Mouse (Mus musculus) MEL (cell line): ENCODE data around the gene Sec63. TPM values are rescaled to one million over a fixed set of nuclear protein-coding genes. Genes with fewer than 3 reads are reported as not detected.

Experiments
- DNase-seq: peaks from one replicate; pipeline ENCODE4 v3.0.0; 2011; ENCODE audit warnings: low read depth, low spot score
- H3K27ac ChIP-seq: 2 replicates; pipeline ENCODE4 v1.5.1; 2012; ENCODE audit warnings: low read depth, mild to moderate bottlenecking, control low read depth, low read length, moderate library complexity; ENCODE audit not compliant: control insufficient read depth
- H3K27me3 ChIP-seq, 2 experiments: fragments of 150-350 bp in 1 of 2; sonication (generic) in 1 of 2; 2 replicates each; pipeline ENCODE4 v1.6.1; 2012; ENCODE audit warnings: low read length in 2 of 2, mild to moderate bottlenecking in 2 of 2, improper control_type of control experiment in 1 of 2, moderate library complexity in 1 of 2; ENCODE audit not compliant: insufficient read depth in 2 of 2, control insufficient read depth in 1 of 2
- H3K36me3 ChIP-seq, 2 experiments: 2 replicates each; pipeline ENCODE4 v1.6.1; 2012 to 2014; ENCODE audit warnings: low read length in 2 of 2, improper control_type of control experiment in 1 of 2, inconsistent platforms in 1 of 2, mild to moderate bottlenecking in 1 of 2; ENCODE audit not compliant: insufficient read depth in 2 of 2, control insufficient read depth in 1 of 2
- H3K4me1 ChIP-seq, 2 experiments: fragments of 150-350 bp in 1 of 2; sonication (generic) in 1 of 2; 2 replicates each; pipeline ENCODE4 v1.6.1; 2012; ENCODE audit warnings: low read length in 2 of 2, improper control_type of control experiment in 1 of 2, mild to moderate bottlenecking in 1 of 2; ENCODE audit not compliant: insufficient read depth in 2 of 2, control insufficient read depth in 1 of 2
- H3K4me3 ChIP-seq, 2 experiments: fragments of 150-350 bp in 1 of 2; sonication (generic) in 1 of 2; 2 replicates each; pipeline ENCODE4 v1.5.1; 2012; ENCODE audit warnings: low read depth in 2 of 2, low read length in 2 of 2, mild to moderate bottlenecking in 2 of 2, moderate library complexity in 2 of 2, control low read depth in 1 of 2, improper control_type of control experiment in 1 of 2; ENCODE audit not compliant: control insufficient read depth in 1 of 2, insufficient read depth in 1 of 2
- H3K79me2 ChIP-seq: 2 replicates; pipeline ENCODE4 v1.6.1; 2012; ENCODE audit warnings: mild to moderate bottlenecking, low read length, moderate library complexity; ENCODE audit not compliant: control insufficient read depth, poor library complexity, insufficient read depth
- H3K9ac ChIP-seq: 2 replicates; pipeline ENCODE4 v1.6.1; 2012; ENCODE audit warnings: low read depth, mild to moderate bottlenecking, control low read depth, low read length, moderate library complexity; ENCODE audit not compliant: control insufficient read depth, poor library complexity, severe bottlenecking
- H3K9me3 ChIP-seq: fragments of 150-350 bp; sonication (generic); replicated peaks from 2 replicates; pipeline ENCODE4 v1.6.1; 2012; ENCODE audit warnings: mild to moderate bottlenecking, low read length, improper control_type of control experiment, moderate library complexity; ENCODE audit not compliant: insufficient read depth
- BHLHE40 ChIP-seq: IDR thresholded peaks from 2 replicates; pipeline ENCODE4 v1.6.1; 2012; ENCODE audit warnings: low read depth, mild to moderate bottlenecking, inconsistent platforms, low read length, improper control_type of control experiment, borderline replicate concordance
- ELF1 ChIP-seq: IDR thresholded peaks from 2 replicates; pipeline ENCODE4 v1.6.1; 2014; ENCODE audit warnings: low read depth, mild to moderate bottlenecking, inconsistent platforms, low read length, improper control_type of control experiment, moderate library complexity
- EP300 ChIP-seq, 2 experiments: IDR thresholded peaks; 2 replicates each; pipeline ENCODE4 v1.6.1; 2011; ENCODE audit warnings: improper control_type of control experiment in 2 of 2, low read length in 2 of 2, low read depth in 1 of 2, mild to moderate bottlenecking in 1 of 2
- ETS1 ChIP-seq: IDR thresholded peaks from 2 replicates; pipeline ENCODE4 v1.6.1; 2012; ENCODE audit warnings: low read depth, mild to moderate bottlenecking, inconsistent platforms, low read length, improper control_type of control experiment, moderate library complexity
- GABPA ChIP-seq: IDR thresholded peaks from 2 replicates; pipeline ENCODE4 v1.6.1; 2012; ENCODE audit warnings: low read depth, mild to moderate bottlenecking, inconsistent platforms, low read length, improper control_type of control experiment, moderate library complexity
- JUND ChIP-seq: IDR thresholded peaks from 2 replicates; pipeline ENCODE4 v1.6.1; 2011; ENCODE audit warnings: low read depth, mild to moderate bottlenecking, improper control_type of control experiment, low read length
- MAZ ChIP-seq: IDR thresholded peaks from 2 replicates; pipeline ENCODE4 v1.6.1; 2012; ENCODE audit warnings: low read depth, mild to moderate bottlenecking, inconsistent platforms, low read length, improper control_type of control experiment
- MEF2A ChIP-seq: IDR thresholded peaks from 2 replicates; pipeline ENCODE4 v1.6.1; 2014; ENCODE audit warnings: low read depth, mild to moderate bottlenecking, inconsistent platforms, low read length, improper control_type of control experiment; ENCODE audit not compliant: poor library complexity, insufficient replicate concordance, severe bottlenecking; ENCODE audit errors: extremely low read depth
- MYC ChIP-seq: IDR thresholded peaks from 2 replicates; pipeline ENCODE4 v1.6.1; 2011; ENCODE audit warnings: low read depth, mild to moderate bottlenecking, low read length, improper control_type of control experiment, moderate library complexity
- NRF1 ChIP-seq: IDR thresholded peaks from 2 replicates; pipeline ENCODE4 v1.6.1; 2014; ENCODE audit warnings: low read depth, mild to moderate bottlenecking, inconsistent platforms, low read length, improper control_type of control experiment, moderate library complexity; ENCODE audit not compliant: poor library complexity, insufficient read depth, severe bottlenecking
- TAL1 ChIP-seq: IDR thresholded peaks from 2 replicates; pipeline ENCODE4 v1.6.1; 2012; ENCODE audit warnings: mild to moderate bottlenecking, inconsistent platforms, low read length, moderate library complexity, mixed read lengths
- UBTF ChIP-seq: IDR thresholded peaks from 2 replicates; pipeline ENCODE4 v1.6.1; 2012; ENCODE audit warnings: low read depth, mild to moderate bottlenecking, inconsistent platforms, low read length, improper control_type of control experiment, moderate library complexity, borderline replicate concordance; ENCODE audit not compliant: insufficient read depth
- ZMIZ1 ChIP-seq: IDR thresholded peaks from 2 replicates; pipeline ENCODE4 v1.6.1; 2012; ENCODE audit warnings: low read depth, mild to moderate bottlenecking, inconsistent platforms, low read length, improper control_type of control experiment, moderate library complexity
- polyA plus RNA-seq, 2 experiments: library from polyadenylated mRNA; stranded (reverse) in 1 of 2; unstranded in 1 of 2; fragments of >175 nt in 1 of 2; fragments of >200 nt in 1 of 2; gene quantifications; 2 replicates each; pipeline versions ENCODE4 v1.2.1 to v1.2.4; 2012; ENCODE audit warnings: low replicate concordance in 2 of 2, low read depth in 1 of 2; ENCODE audit not compliant: insufficient read length in 2 of 2, insufficient read depth in 1 of 2, missing spikeins in 1 of 2
- total RNA-seq: library from RNA; depleted of rRNA; stranded (reverse); fragments of 300-350 nt; gene quantifications from 2 replicates; pipeline ENCODE4 v1.2.3, GENCODE M21; 2012

Sec63 gene
- total and polyA plus RNA-seq, 3 experiments, result 16.1 to 119 (median 41.8) TPM

DNA sequence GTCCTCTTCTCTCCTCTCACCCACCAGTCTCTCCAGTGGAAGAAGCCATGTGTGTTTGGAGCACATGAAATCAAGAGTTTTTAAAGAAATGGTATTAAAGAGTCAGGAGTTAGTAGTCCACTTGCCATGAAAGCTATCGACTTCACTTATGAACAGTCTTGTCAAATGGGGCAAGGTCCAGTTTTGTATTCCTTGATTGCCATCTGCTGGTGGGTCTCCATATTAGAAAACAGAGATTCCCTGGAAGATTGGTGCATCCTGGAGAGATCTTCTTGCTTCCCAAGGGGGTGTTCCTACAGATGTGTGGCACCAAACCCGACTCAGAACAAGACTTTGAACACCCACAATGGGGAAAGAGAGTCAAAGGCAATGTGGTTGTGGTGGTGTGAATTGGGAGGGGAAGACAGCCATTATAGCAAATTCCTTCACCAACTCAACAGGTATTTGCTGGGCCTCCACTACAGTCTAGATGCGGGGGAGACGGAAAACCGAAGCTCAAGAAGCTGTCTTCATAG is 26.7 kb upstream of the Sec63 start (continued):
- no peak for TF ChIP-seq MYC

DNA sequence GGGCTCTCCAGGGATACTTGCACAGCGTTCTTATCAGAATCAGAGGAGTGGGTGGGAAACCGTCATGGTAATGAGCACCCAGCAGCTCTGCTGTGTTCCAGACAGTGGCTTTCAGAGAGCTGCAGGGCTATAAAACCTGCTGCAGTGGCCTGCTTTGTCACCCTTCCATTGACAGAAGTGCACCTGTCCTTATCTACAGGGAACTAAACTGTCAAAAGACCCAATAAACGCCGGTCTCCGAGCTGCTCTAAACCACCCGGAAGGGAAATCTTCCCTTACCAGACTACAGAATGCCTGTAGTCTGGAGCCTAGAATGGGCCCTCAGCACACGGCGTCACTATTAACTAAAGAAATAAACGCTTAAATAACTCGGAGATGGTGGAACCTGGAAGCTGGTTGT is 9.5 kb upstream of the Sec63 start:
- no peak for DNase-seq
- H3K4me3 ChIP-seq, result no peak overlapping the region
- peaks cover 6 to 8% of the 10 kb centered on the region in 2 experiments for H3K27me3 ChIP-seq
- no peaks in the 10 kb centered on the region for H3K9me3 ChIP-seq
- H3K4me1 ChIP-seq, result no peaks in the 10 kb centered on the region
- TF ChIP-seq JUND (no peak), MAZ (no peak), ELF1 (no peak), MEF2A (no peak)
- TF ChIP-seq, all 39 proteins: peak for 0
- no peak overlapping the region for H3K27ac ChIP-seq
- H3K9ac ChIP-seq, result no peak overlapping the region
- no peaks in the 10 kb centered on the region for H3K79me2 ChIP-seq
- H3K36me3 ChIP-seq, result no peaks in the 10 kb centered on the region

DNA sequence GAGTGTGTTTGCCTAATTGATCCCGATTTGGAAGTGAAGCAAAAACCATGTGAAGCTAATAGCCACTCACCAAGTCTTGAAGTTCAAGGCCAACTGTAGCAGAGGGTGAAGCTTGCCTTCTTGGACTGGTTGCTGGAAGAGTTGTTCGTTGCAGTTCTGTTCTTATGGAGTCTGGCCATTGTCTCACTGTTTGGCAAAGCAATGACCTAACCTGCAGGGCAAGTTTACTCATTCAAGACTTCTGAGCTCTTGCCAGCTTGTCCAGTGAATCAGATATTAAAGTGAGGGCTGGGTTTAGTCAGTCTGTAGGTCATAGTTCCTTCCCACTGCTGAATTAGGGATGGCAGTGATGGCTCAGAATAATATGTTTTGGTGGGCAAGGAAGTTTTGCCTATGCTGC is 7.0 kb upstream of the Sec63 start:
- no peaks in the 10 kb centered on the region for H3K36me3 ChIP-seq
- no peaks in the 10 kb centered on the region for H3K79me2 ChIP-seq
- H3K4me1 ChIP-seq, result no peaks in the 10 kb centered on the region
- no peak overlapping the region for H3K9ac ChIP-seq
- H3K27me3 ChIP-seq, result peaks cover 9 to 17% of the 10 kb centered on the region in 2 experiments
- H3K27ac ChIP-seq, result no peak overlapping the region
- H3K9me3 ChIP-seq, result no peaks in the 10 kb centered on the region
- no peak for TF ChIP-seq EP300 (IDR thresholded peaks at IDR 0.05; ENCODE audit: low read depth in 1 of 2, low read length in 2 of 2)
- no peak for TF ChIP-seq NRF1
- no peak for TF ChIP-seq UBTF
- no peak for TF ChIP-seq ETS1
- TF ChIP-seq ZMIZ1, result no peak
- no peak for TF ChIP-seq BHLHE40
- TF ChIP-seq TAL1, result no peak
- TF ChIP-seq GABPA, result no peak
- no peak for DNase-seq
- no peak overlapping the region for H3K4me3 ChIP-seq
